Mouse (Mus musculus) cerebellum, adult 2 months (tissue): Measurements from ENCODE around the gene St3gal2. TPM values are rescaled to one million over a fixed set of nuclear protein-coding genes. Genes with fewer than 3 reads are reported as not detected.
A peak's percentile ranks its signal among the peaks of the same experiment; 100 is the strongest.
"Not testable (repeated sequence)": the region's sequence is repeated elsewhere in the genome, so short reads cannot be mapped to it uniquely, and the experiment has no call there.

Source experiments
- DNase-seq, 2 experiments: peaks; one replicate each; pipeline ENCODE4 v3.0.0; 2021
- H3K27ac ChIP-seq: fragments of 200-500 bp; 2 replicates; pipeline ENCODE4 v1.5.1; 2012; ENCODE audit warnings: low read length, control low read depth, inconsistent platforms; ENCODE audit not compliant: insufficient read depth
- H3K27me3 ChIP-seq: fragments of 200-500 bp; 2 replicates; pipeline ENCODE4 v1.6.1; 2012; ENCODE audit warnings: inconsistent platforms, mild to moderate bottlenecking, low read length, moderate library complexity; ENCODE audit not compliant: control insufficient read depth, insufficient read depth
- H3K4me1 ChIP-seq: fragments of 200-500 bp; 2 replicates; pipeline ENCODE4 v1.6.1; 2011; ENCODE audit warnings: low read length; ENCODE audit not compliant: control insufficient read depth, insufficient read depth
- H3K4me3 ChIP-seq: fragments of 200-500 bp; replicated peaks from 2 replicates; pipeline ENCODE3; 2011; ENCODE audit warnings: mild to moderate bottlenecking, low read depth, low read length, control low read depth; ENCODE audit not compliant: insufficient read depth
- CTCF ChIP-seq: fragments of 200-500 bp; IDR thresholded peaks from 2 replicates; pipeline ENCODE4 v1.5.1; 2011; ENCODE audit warnings: low read depth, mild to moderate bottlenecking, control low read depth, low read length, moderate library complexity, borderline replicate concordance; ENCODE audit not compliant: insufficient read depth
- POLR2A ChIP-seq: fragments of 200-500 bp; IDR thresholded peaks from 2 replicates; pipeline ENCODE4 v1.6.1; 2011; ENCODE audit warnings: low read length, control low read depth, borderline replicate concordance; ENCODE audit not compliant: insufficient read depth
- WGBS: fragments of 180-500 bp; shearing (Covaris S2); methylation state at CpG from one replicate; pipeline ENCODE4 v1.1.7; 2018; 5-methylcytosine and 5-hydroxymethylcytosine counted together
- polyA plus RNA-seq: library from polyadenylated mRNA; depleted of rRNA; stranded (reverse); fragments of >200 nt; gene quantifications from 2 replicates; pipeline ENCODE4 v1.2.3, GENCODE M21; 2012; rRNA removed

Gene St3gal2
- polyA plus RNA-seq, 1 experiment: 81.1 TPM

DNA sequence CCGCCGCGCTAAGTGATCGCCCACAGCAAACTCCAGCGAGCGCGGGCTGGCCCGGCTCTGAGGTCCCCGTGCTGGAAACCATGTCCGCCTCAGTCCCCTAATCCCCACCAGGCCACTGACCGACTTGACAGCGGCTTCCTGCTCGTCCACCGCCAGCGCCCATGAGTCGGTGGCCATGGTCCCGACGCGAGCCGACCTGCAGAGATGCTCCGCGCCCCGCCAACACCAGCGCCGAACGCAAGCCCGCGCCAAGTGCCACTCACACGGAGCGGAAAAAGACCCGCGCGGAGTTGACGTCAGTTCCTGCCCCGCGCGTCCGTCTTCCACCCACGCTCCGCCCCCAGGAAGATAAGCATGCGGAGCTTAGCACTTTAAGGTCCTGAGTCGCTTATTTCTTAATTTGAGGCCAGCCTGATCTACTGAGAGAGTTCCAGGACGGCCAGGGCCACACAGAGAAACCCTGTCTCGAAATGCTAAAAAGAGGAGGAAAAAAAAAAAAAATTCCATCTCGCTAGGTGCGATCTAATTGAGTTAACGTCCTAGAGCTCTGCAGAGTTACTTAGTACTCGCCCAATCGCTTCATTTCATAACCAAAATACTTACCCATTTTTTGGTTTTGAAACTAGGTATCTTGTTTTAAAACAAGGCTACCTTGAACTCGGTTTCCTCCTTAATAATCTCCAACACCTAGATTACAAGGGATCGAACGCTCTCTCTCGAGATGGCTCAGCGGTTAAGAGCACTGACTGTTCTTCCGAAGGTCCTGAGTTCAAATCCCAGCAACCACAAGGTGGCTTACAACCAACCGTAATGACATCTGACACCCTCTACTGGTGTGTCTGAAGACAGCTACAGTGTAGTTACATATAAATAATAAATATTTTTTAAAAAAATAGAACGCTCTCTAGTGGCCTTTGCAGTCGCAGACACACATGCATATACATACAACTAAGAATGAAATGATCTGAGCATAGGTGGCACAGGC lies 78.1 kb downstream of the St3gal2 start, which contains the start of gene Ddx19a:
Ddx19a (minus strand) TSS at position 254 of the 985 bp plus-strand sequence.
- H3K4me1 ChIP-seq: no peaks in the 10 kb centered on the region
- WGBS: 1% methylated on average over 58 of the region's 58 CpGs
- H3K4me3 ChIP-seq: peak within 1 kb of the TSS; percentile 89
- peak within 1 kb of the TSS; percentile 60 for H3K27ac ChIP-seq
- H3K27me3 ChIP-seq: no peaks in the 10 kb centered on the region
- TF ChIP-seq CTCF (no peak), POLR2A (peak; percentile 85)
- DNase-seq: peak; percentile 90 to 91

DNA sequence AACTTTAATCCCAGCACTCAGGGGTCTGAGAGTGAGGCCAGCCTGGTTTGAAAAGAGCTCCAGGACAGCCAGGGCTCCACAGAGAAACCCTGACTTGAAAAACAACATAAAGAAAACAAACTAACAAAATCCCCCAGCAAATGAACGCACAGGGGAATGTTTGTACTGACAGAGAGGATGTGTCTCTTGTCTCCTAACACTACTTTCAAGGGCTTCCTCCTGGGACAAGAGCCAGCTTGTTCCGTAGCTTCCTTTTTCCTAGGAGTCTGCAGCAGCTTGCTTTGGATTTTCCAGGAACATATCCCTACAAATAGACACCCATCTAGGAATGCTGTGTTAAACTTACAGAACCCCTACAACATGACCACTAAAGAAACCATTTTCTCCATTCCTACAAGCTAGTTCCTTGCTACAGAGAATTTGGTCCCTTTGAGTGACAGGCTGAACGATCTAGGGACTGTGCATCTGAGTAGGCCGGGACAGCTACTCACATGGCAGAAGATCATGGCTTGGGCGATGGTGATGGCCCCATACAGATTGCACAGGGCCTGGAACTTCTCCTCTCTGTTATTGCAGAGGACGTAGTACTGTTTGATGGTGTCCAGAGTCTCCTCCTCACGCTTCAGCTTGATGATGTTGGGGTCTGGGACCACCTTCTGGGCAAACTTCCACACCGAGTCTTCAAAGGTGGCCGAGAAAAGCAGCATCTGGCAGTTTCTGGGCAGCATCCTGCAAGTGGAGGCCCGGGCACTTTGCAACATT lies 90.7 kb downstream of the St3gal2 start:
- 93% methylated on average over 9 of the region's 10 CpGs for WGBS
- not testable (repeated sequence) for H3K4me1 ChIP-seq, H3K27me3 ChIP-seq, H3K27ac ChIP-seq, H3K4me3 ChIP-seq, DNase-seq

Other genes starting within 250 kb of the St3gal2 start
- 257 and 288 TPM in 2 replicates for gene Mtss1l, start 198.4 kb upstream of the St3gal2 start, polyA plus RNA-seq
- 15.8 and 21.1 TPM in 2 replicates for gene Il34, start 114.0 kb upstream of the St3gal2 start, polyA plus RNA-seq
- 56.5 and 60.2 TPM in 2 replicates for gene Cog4, start 73.3 kb upstream of the St3gal2 start, polyA plus RNA-seq
- 44.5 and 49.9 TPM in 2 replicates for gene Sf3b3, start 73.1 kb upstream of the St3gal2 start, polyA plus RNA-seq
- 27.1 and 31.0 TPM in 2 replicates for gene Fuk, start 17.4 kb upstream of the St3gal2 start, polyA plus RNA-seq
- gene Ddx19a, start 77.9 kb downstream of the St3gal2 start, polyA plus RNA-seq: 29.4 and 32.1 TPM in 2 replicates
- gene Ddx19b, start 111.8 kb downstream of the St3gal2 start, polyA plus RNA-seq: 13.6 and 14.9 TPM in 2 replicates
- gene Aars, start 113.2 kb downstream of the St3gal2 start, polyA plus RNA-seq: 101 and 108 TPM in 2 replicates
- not detected in 2 replicates for gene Exosc6, start 136.4 kb downstream of the St3gal2 start, polyA plus RNA-seq
- gene Clec18a, start 172.5 kb downstream of the St3gal2 start, polyA plus RNA-seq: 0.41 and 0.57 TPM in 2 replicates
- gene Pdpr, start 174.7 kb downstream of the St3gal2 start, polyA plus RNA-seq: 17.3 and 19.6 TPM in 2 replicates